In the genomic region with DNA sequence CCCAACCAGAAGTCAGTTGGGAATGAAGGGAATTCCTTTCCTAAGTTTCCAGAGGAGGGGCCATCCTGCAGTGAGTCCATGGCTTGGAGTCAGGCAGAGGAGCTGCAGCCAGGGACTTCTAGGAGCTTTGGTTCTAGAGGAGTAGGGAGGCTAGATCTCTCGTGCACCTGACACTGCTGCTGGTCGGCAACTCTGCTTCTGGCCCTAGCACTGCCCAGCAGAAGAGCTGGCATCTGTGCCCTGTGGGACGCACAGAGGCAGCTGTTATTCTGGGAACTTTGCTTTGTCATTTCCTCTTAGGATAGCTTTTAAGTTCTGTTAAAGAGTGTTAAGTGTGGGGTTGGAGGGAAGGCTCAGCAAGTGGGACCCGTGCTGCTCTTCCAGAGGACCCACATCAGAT, we compare ENCODE assay signal across 27 mouse cellular contexts. TPM values are rescaled to one million over a fixed set of nuclear protein-coding genes. Genes with fewer than 3 reads are reported as not detected.
DNase-seq lines count a peak whose midpoint lies in the region; ATAC-seq and TF ChIP-seq lines count a peak whose summit lies in the region.
"Had no signal": no experiment of that assay in that cellular context is flagged by ENCODE, and none has a peak within 500 bp of the region (broad histone marks: within the 10 kb centered on the region; RNA-seq: fewer than 3 reads in every experiment).

No protein-coding gene starts in this region.

- ATAC-seq in limb, embryonic 13.5 days (ENCODE audit: low FRiP score, low read depth) = no peak
- no peak for ATAC-seq in intestine, postnatal 0 days
- no peak for ATAC-seq in intestine, embryonic 15.5 days
- ATAC-seq: forebrain, embryonic 13.5 days; hindbrain, postnatal 0 days; intestine, embryonic 16.5 days; midbrain, embryonic 13.5 days had no signal

- DNase-seq in gastrocnemius, adult 2 months = peak; percentile 27
- DNase-seq in gastrocnemius, postnatal 36 days = no peak
- DNase-seq in limb, embryonic 10.5 days (ENCODE audit: low spot score) = no peak
- DNase-seq: adrenal gland, adult 8-10 months; cerebellum, adult 2 months; cerebellum, postnatal 14 days; kidney, adult 9 months; kidney, postnatal 10 days; left cerebral cortex, postnatal 4 days; liver; lung, adult 2 months; lung, postnatal 10 days; right cerebral cortex, adult 18-20 months; spleen, adult 18-20 months; thymus, postnatal 14 days had no signal

- H3K9ac ChIP-seq in limb, embryonic 13.5 days = no peak overlapping the region
- H3K9ac ChIP-seq in intestine, postnatal 0 days (ENCODE audit: low read depth, low read length) = no peak overlapping the region
- H3K9ac ChIP-seq in intestine, embryonic 15.5 days = no peak overlapping the region
- H3K9ac ChIP-seq: forebrain, embryonic 13.5 days; hindbrain, embryonic 12.5 days; liver, embryonic 14.5 days; midbrain, embryonic 13.5 days; neural tube, embryonic 15.5 days had no signal

- intact Hi-C loops in gastrocnemius, adult 2 months (cut with DNase I) = no loop called here
- intact Hi-C loops in gastrocnemius, postnatal 36 days (cut with DNase I) = no loop called here

- no peak overlapping the region for H3K27ac ChIP-seq in gastrocnemius, adult 2 months
- peak overlapping the region; percentile 44; the same call in 1 of the 2 replicates for H3K27ac ChIP-seq in limb, embryonic 13.5 days
- no peak overlapping the region for H3K27ac ChIP-seq in limb, embryonic 10.5 days
- H3K27ac ChIP-seq in brown adipose tissue, adult 24 weeks (replicated peaks; ENCODE audit: low read depth, low read length) = 0 out of 2 replicates have a peak overlapping the region, but pooled peaks have one; percentile 15
- H3K27ac ChIP-seq in intestine, postnatal 0 days (ENCODE audit: low read depth, low read length) = no peak overlapping the region
- no peak overlapping the region for H3K27ac ChIP-seq in intestine, embryonic 15.5 days
- H3K27ac ChIP-seq: forebrain, embryonic 13.5 days; hindbrain, embryonic 12.5 days; hindbrain, postnatal 0 days; liver, embryonic 14.5 days; midbrain, embryonic 13.5 days; neural tube, embryonic 15.5 days had no signal

- no peaks in the 10 kb centered on the region for H3K4me1 ChIP-seq in limb, embryonic 13.5 days
- no peaks in the 10 kb centered on the region for H3K4me1 ChIP-seq in limb, embryonic 10.5 days
- H3K4me1 ChIP-seq in brown adipose tissue, adult 24 weeks (ENCODE audit: control insufficient read depth, insufficient read depth, insufficient read length, low read length) = peaks cover 7% of the 10 kb centered on the region
- H3K4me1 ChIP-seq in intestine, postnatal 0 days (replicated peaks; ENCODE audit: control insufficient read depth, insufficient read depth, low read length) = no peaks in the 10 kb centered on the region
- peaks cover 8% of the 10 kb centered on the region; the same call in 1 of the 2 replicates for H3K4me1 ChIP-seq in intestine, embryonic 15.5 days (replicated peaks)
- H3K4me1 ChIP-seq: forebrain, embryonic 13.5 days; hindbrain, embryonic 12.5 days; midbrain, embryonic 13.5 days; neural tube, embryonic 15.5 days had no signal

- H3K36me3 ChIP-seq in limb, embryonic 13.5 days = peaks cover 51% of the 10 kb centered on the region
- peaks cover 74% of the 10 kb centered on the region for H3K36me3 ChIP-seq in limb, embryonic 10.5 days
- peaks cover 43% of the 10 kb centered on the region for H3K36me3 ChIP-seq in intestine, postnatal 0 days (ENCODE audit: control insufficient read depth, insufficient read depth)
- peaks cover 22% of the 10 kb centered on the region for H3K36me3 ChIP-seq in intestine, embryonic 15.5 days

- 83% methylated on average over 4 of the region's 4 CpGs for WGBS in limb, embryonic 13.5 days
- 86% methylated on average over 4 of the region's 4 CpGs for WGBS in limb, embryonic 10.5 days
- WGBS in intestine, postnatal 0 days = 75% methylated on average over 4 of the region's 4 CpGs
- 81% methylated on average over 4 of the region's 4 CpGs for WGBS in intestine, embryonic 15.5 days

- TF ChIP-seq CTCF in gastrocnemius, adult 2 months (IDR thresholded peaks at IDR 0.05) = no peak
- no peak for TF ChIP-seq CTCF in intestine, postnatal 0 days (IDR thresholded peaks at IDR 0.05; ENCODE audit: low read depth)

- H3K4me2 ChIP-seq in limb, embryonic 13.5 days (replicated peaks) = no peak overlapping the region
- H3K4me2 ChIP-seq in intestine, postnatal 0 days (replicated peaks; ENCODE audit: low read depth) = no peak overlapping the region
- H3K4me2 ChIP-seq in intestine, embryonic 15.5 days (replicated peaks) = no peak overlapping the region
- H3K4me2 ChIP-seq: forebrain, embryonic 13.5 days; hindbrain, embryonic 12.5 days; midbrain, embryonic 13.5 days; neural tube, embryonic 15.5 days had no signal

- H3K9me3 ChIP-seq in limb, embryonic 13.5 days = no peaks in the 10 kb centered on the region
- H3K9me3 ChIP-seq in limb, embryonic 10.5 days (replicated peaks) = no peaks in the 10 kb centered on the region
- no peaks in the 10 kb centered on the region for H3K9me3 ChIP-seq in intestine, postnatal 0 days (ENCODE audit: control insufficient read depth)
- no peaks in the 10 kb centered on the region for H3K9me3 ChIP-seq in intestine, embryonic 15.5 days
- H3K9me3 ChIP-seq: forebrain, embryonic 13.5 days; hindbrain, embryonic 12.5 days; midbrain, embryonic 13.5 days; neural tube, embryonic 15.5 days had no signal

- no peaks in the 10 kb centered on the region for H3K27me3 ChIP-seq in limb, embryonic 13.5 days
- no peaks in the 10 kb centered on the region for H3K27me3 ChIP-seq in limb, embryonic 10.5 days (ENCODE audit: low read depth, poor library complexity, severe bottlenecking)
- H3K27me3 ChIP-seq in intestine, postnatal 0 days (replicated peaks; ENCODE audit: control insufficient read depth, insufficient read depth, low read length) = no peaks in the 10 kb centered on the region
- H3K27me3 ChIP-seq in intestine, embryonic 15.5 days (replicated peaks) = no peaks in the 10 kb centered on the region
- H3K27me3 ChIP-seq: CH12.LX; forebrain, embryonic 13.5 days; hindbrain, embryonic 12.5 days; midbrain, embryonic 13.5 days; neural tube, embryonic 15.5 days had no signal

- no peak overlapping the region for H3K4me3 ChIP-seq in gastrocnemius, adult 2 months
- no peak overlapping the region for H3K4me3 ChIP-seq in limb, embryonic 13.5 days
- no peak overlapping the region for H3K4me3 ChIP-seq in limb, embryonic 10.5 days
- no peak overlapping the region for H3K4me3 ChIP-seq in brown adipose tissue, adult 24 weeks (ENCODE audit: insufficient read depth, low read depth, low read length)
- no peak overlapping the region for H3K4me3 ChIP-seq in intestine, postnatal 0 days (ENCODE audit: low read depth, low read length)
- H3K4me3 ChIP-seq in intestine, embryonic 15.5 days (replicated peaks) = no peak overlapping the region
- H3K4me3 ChIP-seq: forebrain, embryonic 13.5 days; hindbrain, embryonic 12.5 days; midbrain, embryonic 13.5 days; neural tube, embryonic 15.5 days had no signal

RNA-seq across cellular contexts. Expression of a gene that starts 14.7 kb away (rescaled TPM):
- total RNA-seq in gastrocnemius, adult 2 months (2021) = 1 to 10 TPM; 7.3 to 7.9 TPM
- 1 to 10 TPM; 6.5 to 6.7 TPM for total RNA-seq in gastrocnemius, postnatal 36 days (2021)
- 28.9 and 32.0 TPM in 2 replicates for polyA plus RNA-seq in limb, embryonic 13.5 days (2015; fragmentation: Nextera tagmentation; extraction: Ambion mirVana)
- 28.9 and 29.4 TPM in 2 replicates for polyA plus RNA-seq in limb, embryonic 10.5 days (2016; fragmentation: Nextera tagmentation; extraction: Ambion mirVana)
- polyA plus RNA-seq in brown adipose tissue, adult 24 weeks (2012; ENCODE audit: insufficient read depth, insufficient read length, missing spikeins) = 21.0 and 25.5 TPM in 2 replicates
- polyA plus RNA-seq in intestine, postnatal 0 days (2015; fragmentation: Nextera tagmentation; extraction: Ambion mirVana) = 87.8 and 98.2 TPM in 2 replicates
- 77.5 and 77.7 TPM in 2 replicates for polyA plus RNA-seq in intestine, embryonic 15.5 days (2015; fragmentation: Nextera tagmentation; extraction: Ambion mirVana)

RNA-seq across cellular contexts. Expression of a gene that starts 36.0 kb away (rescaled TPM):
- 1 to 10 TPM; 3.9 to 5.5 TPM for total RNA-seq in gastrocnemius, adult 2 months (2021)
- total RNA-seq in gastrocnemius, postnatal 36 days (2021) = 1 to 10 TPM; 4.8 to 5.3 TPM
- 110 and 115 TPM in 2 replicates for polyA plus RNA-seq in limb, embryonic 13.5 days (2015; fragmentation: Nextera tagmentation; extraction: Ambion mirVana)
- polyA plus RNA-seq in limb, embryonic 10.5 days (2016; fragmentation: Nextera tagmentation; extraction: Ambion mirVana) = 83.6 and 100 TPM in 2 replicates
- polyA plus RNA-seq in brown adipose tissue, adult 24 weeks (2012; ENCODE audit: insufficient read depth, insufficient read length, missing spikeins) = 1.9 and 7.8 TPM in 2 replicates
- polyA plus RNA-seq in intestine, postnatal 0 days (2015; fragmentation: Nextera tagmentation; extraction: Ambion mirVana) = 34.8 and 35.7 TPM in 2 replicates
- 89.8 and 100 TPM in 2 replicates for polyA plus RNA-seq in intestine, embryonic 15.5 days (2015; fragmentation: Nextera tagmentation; extraction: Ambion mirVana)

RNA-seq across cellular contexts. Expression of a gene that starts 57.1 kb away (rescaled TPM):
- 10 to 100 TPM; 33.7 to 36.5 TPM for total RNA-seq in gastrocnemius, adult 2 months (2021)
- 10 to 100 TPM; 31.0 to 38.0 TPM for total RNA-seq in gastrocnemius, postnatal 36 days (2021)
- polyA plus RNA-seq in limb, embryonic 13.5 days (2015; fragmentation: Nextera tagmentation; extraction: Ambion mirVana) = 65.7 and 67.8 TPM in 2 replicates
- 76.8 and 78.2 TPM in 2 replicates for polyA plus RNA-seq in limb, embryonic 10.5 days (2016; fragmentation: Nextera tagmentation; extraction: Ambion mirVana)
- polyA plus RNA-seq in brown adipose tissue, adult 24 weeks (2012; ENCODE audit: insufficient read depth, insufficient read length, missing spikeins) = 20.7 and 22.8 TPM in 2 replicates
- polyA plus RNA-seq in intestine, postnatal 0 days (2015; fragmentation: Nextera tagmentation; extraction: Ambion mirVana) = 39.3 and 40.0 TPM in 2 replicates
- 49.9 and 54.7 TPM in 2 replicates for polyA plus RNA-seq in intestine, embryonic 15.5 days (2015; fragmentation: Nextera tagmentation; extraction: Ambion mirVana)

Comparison
In these comparisons a context has a peak if more than half of its experiments do, and no peak if none do; other contexts are left out.
1. H3K27ac ChIP-seq: peak in limb, embryonic 13.5 days (single experiment) and brown adipose tissue, adult 24 weeks (single experiment); none in gastrocnemius, adult 2 months (single experiment), limb, embryonic 10.5 days (single experiment), intestine, postnatal 0 days (single experiment) and intestine, embryonic 15.5 days (single experiment).